Mouse (Mus musculus) hindbrain, embryonic 16.5 days (tissue): ENCODE data around the gene Ndufaf4. TPM values are rescaled to one million over a fixed set of nuclear protein-coding genes. Genes with fewer than 3 reads are reported as not detected.

Experiments used
- polyA plus RNA-seq: library from polyadenylated mRNA; unstranded; fragments of >200 nt; fragmentation: Nextera tagmentation; extraction: Ambion mirVana; gene quantifications from 2 replicates; pipeline ENCODE4 v1.2.1, GENCODE M21; 2015

Ndufaf4 gene
- polyA plus RNA-seq, 1 experiment from 2014 or later = 65.2 TPM

Other genes starting within 250 kb of the Ndufaf4 start
- 37.1 and 38.5 TPM in 2 replicates for gene Klhl32, start 47.0 kb upstream of the Ndufaf4 start, polyA plus RNA-seq
- 1.4 and 1.7 TPM in 2 replicates for gene Gpr63, start 68.3 kb downstream of the Ndufaf4 start, polyA plus RNA-seq